Mouse (Mus musculus): ENCODE data around the gene Pfdn5. TPM values are rescaled to one million over a fixed set of nuclear protein-coding genes. Genes with fewer than 3 reads are reported as not detected.

The Pfdn5 gene
- polyA plus RNA-seq, 1 experiment: 309 TPM

DNA sequence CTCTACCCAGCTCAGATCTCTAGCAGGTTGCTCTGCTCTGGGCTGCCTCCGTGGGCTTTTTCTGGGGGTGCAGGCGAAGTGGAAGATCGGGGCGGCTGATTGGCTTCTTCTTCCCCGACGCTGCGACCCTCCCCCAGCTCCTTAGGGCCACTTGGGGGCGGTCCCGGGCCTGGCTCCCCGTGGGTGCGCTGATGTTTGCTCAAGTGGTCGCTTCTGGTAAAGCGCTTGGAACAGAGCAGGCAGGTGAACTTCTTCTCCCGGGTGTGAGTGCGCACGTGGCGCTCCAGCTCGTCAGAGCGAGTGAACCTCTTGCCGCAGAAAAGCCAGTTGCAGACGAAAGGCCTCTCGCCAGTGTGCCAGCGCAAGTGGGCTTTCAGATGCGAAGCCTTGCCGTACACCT, 32.2 kb downstream of the Pfdn5 start:
- H3K27me3 ChIP-seq (ENCODE audit: control insufficient read depth, insufficient read depth, low read length, poor library complexity, severe bottlenecking): no peaks in the 10 kb centered on the region
- peak; percentile 5 for TF ChIP-seq CTCF (IDR thresholded peaks at IDR 0.05; ENCODE audit: low read depth, low read length)
- TF ChIP-seq EP300 (IDR thresholded peaks at IDR 0.05; ENCODE audit: insufficient read depth, low read depth, low read length): no peak
- TF ChIP-seq POLR2A (IDR thresholded peaks at IDR 0.05; ENCODE audit: insufficient read depth, low read length): no peak
- H3K4me1 ChIP-seq (ENCODE audit: control insufficient read depth, insufficient read depth, low read length): no peaks in the 10 kb centered on the region
- H3K4me3 ChIP-seq (ENCODE audit: low read depth, low read length): peak overlapping the region; percentile 55
- H3K27ac ChIP-seq (ENCODE audit: insufficient read depth, low read length): no peak overlapping the region
- H3K9me3 ChIP-seq (replicated peaks; ENCODE audit: control insufficient read depth, insufficient read depth, low read length, poor library complexity, severe bottlenecking): no peaks in the 10 kb centered on the region
- H3K9ac ChIP-seq (ENCODE audit: low read depth, poor library complexity, severe bottlenecking): peak overlapping the region; percentile 4
- H3K36me3 ChIP-seq (ENCODE audit: control insufficient read depth, insufficient read depth, low read length, poor library complexity, severe bottlenecking): no peaks in the 10 kb centered on the region

DNA sequence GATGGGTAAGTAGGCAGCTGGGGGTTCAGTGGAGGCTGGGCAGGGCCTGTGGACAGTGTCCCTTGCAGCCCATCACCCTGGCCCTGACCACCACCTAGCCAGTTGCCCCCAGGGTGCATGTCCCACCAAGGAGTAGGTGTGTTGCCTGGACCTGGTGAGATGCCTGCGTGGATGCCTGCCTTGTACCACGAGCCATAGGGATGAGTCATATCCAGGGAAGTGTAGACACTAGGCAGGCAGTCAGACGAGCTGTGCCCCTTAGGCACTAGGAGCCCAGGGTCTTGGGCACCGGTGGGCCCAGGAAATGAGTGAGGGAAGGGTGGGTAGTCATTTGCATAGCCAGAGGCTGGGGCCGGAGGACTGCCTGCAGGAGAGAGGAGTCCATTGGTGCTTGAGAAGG, 32.9 kb downstream of the Pfdn5 start:
- no peaks in the 10 kb centered on the region for H3K4me1 ChIP-seq (ENCODE audit: control insufficient read depth, insufficient read depth, low read length)
- peak overlapping the region; percentile 4; the same call in 1 of the 2 replicates for H3K9ac ChIP-seq (ENCODE audit: low read depth, poor library complexity, severe bottlenecking)
- TF ChIP-seq EP300 (IDR thresholded peaks at IDR 0.05; ENCODE audit: insufficient read depth, low read depth, low read length) (no peak), CTCF (IDR thresholded peaks at IDR 0.05; ENCODE audit: low read depth, low read length) (no peak), POLR2A (IDR thresholded peaks at IDR 0.05; ENCODE audit: insufficient read depth, low read length) (no peak)
- peak overlapping the region; percentile 55 for H3K4me3 ChIP-seq (ENCODE audit: low read depth, low read length)
- H3K9me3 ChIP-seq (replicated peaks; ENCODE audit: control insufficient read depth, insufficient read depth, low read length, poor library complexity, severe bottlenecking): no peaks in the 10 kb centered on the region
- H3K36me3 ChIP-seq (ENCODE audit: control insufficient read depth, insufficient read depth, low read length, poor library complexity, severe bottlenecking): no peaks in the 10 kb centered on the region
- H3K27me3 ChIP-seq (ENCODE audit: control insufficient read depth, insufficient read depth, low read length, poor library complexity, severe bottlenecking): no peaks in the 10 kb centered on the region
- no peak overlapping the region for H3K27ac ChIP-seq (ENCODE audit: insufficient read depth, low read length)

DNA sequence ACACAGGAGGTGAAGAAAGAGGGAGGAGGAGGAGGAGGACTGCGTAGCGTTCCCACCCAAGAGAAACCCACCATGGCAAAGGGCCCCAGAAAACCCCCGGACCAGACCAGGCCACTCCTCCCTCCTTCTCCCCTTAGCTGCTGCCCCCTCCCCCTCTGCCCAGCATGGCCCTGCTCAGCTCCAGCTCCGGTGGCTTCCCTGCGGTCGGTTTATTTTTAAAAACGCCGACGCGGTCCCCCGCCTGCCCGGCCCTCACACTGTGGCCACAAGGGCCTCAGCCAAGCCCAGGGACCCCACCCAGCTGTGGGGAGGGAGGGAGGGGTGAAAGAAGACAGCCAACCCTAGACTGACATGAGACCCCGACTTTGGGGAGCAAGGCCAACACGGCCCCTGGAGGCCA, 36.7 kb downstream of the Pfdn5 start:
- no peak overlapping the region for H3K27ac ChIP-seq (ENCODE audit: insufficient read depth, low read length)
- H3K36me3 ChIP-seq (ENCODE audit: control insufficient read depth, insufficient read depth, low read length, poor library complexity, severe bottlenecking): no peaks in the 10 kb centered on the region
- no peak overlapping the region for H3K9ac ChIP-seq (ENCODE audit: low read depth, poor library complexity, severe bottlenecking)
- TF ChIP-seq CTCF (IDR thresholded peaks at IDR 0.05; ENCODE audit: low read depth, low read length): no peak
- no peak for TF ChIP-seq EP300 (IDR thresholded peaks at IDR 0.05; ENCODE audit: insufficient read depth, low read depth, low read length)
- TF ChIP-seq POLR2A (IDR thresholded peaks at IDR 0.05; ENCODE audit: insufficient read depth, low read length): no peak
- H3K4me3 ChIP-seq (ENCODE audit: low read depth, low read length): no peak overlapping the region
- peaks cover 3% of the 10 kb centered on the region for H3K4me1 ChIP-seq (ENCODE audit: control insufficient read depth, insufficient read depth, low read length)
- no peaks in the 10 kb centered on the region for H3K27me3 ChIP-seq (ENCODE audit: control insufficient read depth, insufficient read depth, low read length, poor library complexity, severe bottlenecking)
- no peaks in the 10 kb centered on the region for H3K9me3 ChIP-seq (replicated peaks; ENCODE audit: control insufficient read depth, insufficient read depth, low read length, poor library complexity, severe bottlenecking)

DNA sequence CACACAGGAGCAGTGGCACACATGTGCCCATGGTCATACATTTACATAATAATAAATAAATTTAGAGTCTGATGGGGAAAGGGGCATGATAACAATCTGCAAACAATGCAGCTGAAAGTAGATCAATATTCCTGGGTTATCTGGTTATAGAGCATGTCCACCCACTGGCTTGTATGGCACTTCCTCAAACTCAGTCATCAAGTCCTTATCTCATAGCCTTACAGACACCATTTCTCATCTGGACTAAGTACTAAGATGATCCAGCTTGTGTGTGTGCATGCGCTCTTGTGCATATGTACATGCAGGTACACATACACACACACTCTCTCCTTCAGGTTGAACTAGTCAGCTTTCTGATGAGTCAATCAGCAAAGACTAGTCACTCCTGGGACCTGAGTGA, 38.8 kb downstream of the Pfdn5 start:
- Histone ChIP-seq H3K4me3 (ENCODE audit: low read depth, low read length) (no peak overlapping the region), H3K27ac (ENCODE audit: insufficient read depth, low read length) (no peak overlapping the region), H3K9me3 (replicated peaks; ENCODE audit: control insufficient read depth, insufficient read depth, low read length, poor library complexity, severe bottlenecking) (no peaks in the 10 kb centered on the region), H3K9ac (ENCODE audit: low read depth, poor library complexity, severe bottlenecking) (no peak overlapping the region), H3K4me1 (ENCODE audit: control insufficient read depth, insufficient read depth, low read length) (peaks cover 3% of the 10 kb centered on the region), H3K27me3 (ENCODE audit: control insufficient read depth, insufficient read depth, low read length, poor library complexity, severe bottlenecking) (no peaks in the 10 kb centered on the region), H3K36me3 (ENCODE audit: control insufficient read depth, insufficient read depth, low read length, poor library complexity, severe bottlenecking) (no peaks in the 10 kb centered on the region)
- TF ChIP-seq POLR2A (IDR thresholded peaks at IDR 0.05; ENCODE audit: insufficient read depth, low read length) (no peak), CTCF (IDR thresholded peaks at IDR 0.05; ENCODE audit: low read depth, low read length) (no peak), EP300 (IDR thresholded peaks at IDR 0.05; ENCODE audit: insufficient read depth, low read depth, low read length) (no peak)

DNA sequence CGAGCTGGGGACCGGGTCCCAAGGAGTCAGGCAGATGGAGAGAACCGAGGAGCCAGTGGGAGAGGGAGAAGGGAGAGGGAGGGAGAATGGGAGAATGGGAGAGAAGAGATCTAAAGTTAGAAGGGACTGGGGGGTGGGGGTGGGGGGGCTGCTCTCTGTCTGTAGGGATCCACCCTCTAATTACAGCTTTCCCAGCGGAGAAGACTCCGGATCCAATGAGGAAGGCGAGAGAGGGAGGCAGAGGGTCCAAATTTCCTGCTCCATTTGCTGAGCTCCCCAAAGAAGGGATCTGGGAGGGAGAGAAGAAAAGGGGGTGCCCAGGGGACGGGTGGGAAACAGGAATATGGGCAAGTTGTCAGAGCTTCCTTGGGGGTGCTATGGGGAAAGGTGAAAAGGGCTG, 40.3 kb downstream of the Pfdn5 start:
- Histone ChIP-seq H3K9ac (ENCODE audit: low read depth, poor library complexity, severe bottlenecking) (no peak overlapping the region), H3K36me3 (ENCODE audit: control insufficient read depth, insufficient read depth, low read length, poor library complexity, severe bottlenecking) (no peaks in the 10 kb centered on the region), H3K4me1 (ENCODE audit: control insufficient read depth, insufficient read depth, low read length) (peaks cover 4% of the 10 kb centered on the region), H3K27ac (ENCODE audit: insufficient read depth, low read length) (no peak overlapping the region), H3K27me3 (ENCODE audit: control insufficient read depth, insufficient read depth, low read length, poor library complexity, severe bottlenecking) (no peaks in the 10 kb centered on the region), H3K4me3 (ENCODE audit: low read depth, low read length) (no peak overlapping the region), H3K9me3 (replicated peaks; ENCODE audit: control insufficient read depth, insufficient read depth, low read length, poor library complexity, severe bottlenecking) (no peaks in the 10 kb centered on the region)
- TF ChIP-seq CTCF (IDR thresholded peaks at IDR 0.05; ENCODE audit: low read depth, low read length) (no peak), EP300 (IDR thresholded peaks at IDR 0.05; ENCODE audit: insufficient read depth, low read depth, low read length) (no peak), POLR2A (IDR thresholded peaks at IDR 0.05; ENCODE audit: insufficient read depth, low read length) (no peak)

DNA sequence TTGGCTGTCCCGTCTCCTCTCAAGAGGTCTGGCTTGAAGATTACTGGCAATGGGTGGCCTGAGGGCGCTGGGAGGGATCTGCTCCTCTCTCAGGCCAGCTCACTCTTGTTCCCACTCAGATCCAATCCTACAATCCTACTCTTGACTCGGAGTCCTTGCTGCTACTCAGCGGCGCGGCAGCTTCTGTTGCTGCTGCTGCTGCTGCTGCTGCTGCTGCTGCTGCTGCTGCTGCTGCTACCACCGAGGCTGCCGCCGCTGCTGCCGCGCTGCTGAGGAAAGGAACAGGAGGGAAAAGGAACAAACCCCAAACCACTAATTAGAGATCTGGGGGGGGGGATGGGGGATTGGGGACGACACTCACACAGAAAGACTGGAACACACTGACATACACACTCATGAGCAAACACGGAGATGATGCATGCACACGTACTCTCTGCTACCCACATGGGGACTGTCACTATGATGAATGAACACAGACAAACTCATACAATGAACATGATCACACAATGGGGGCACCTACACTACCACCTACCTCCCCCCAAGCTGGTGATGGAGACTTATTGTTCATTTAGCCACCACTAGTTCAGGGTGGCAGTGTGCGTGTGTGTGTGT, 40.9 kb downstream of the Pfdn5 start, which contains the start of gene Sp7:
Gene Sp7, minus strand, starts transcription at position 450 of the 612 bp plus-strand sequence.
- no peak within 1 kb of the TSS for H3K27ac ChIP-seq (ENCODE audit: insufficient read depth, low read length)

More for the DNA sequence above, 40.9 kb downstream of the Pfdn5 start, which contains the start of gene Sp7:
- Histone ChIP-seq H3K4me3 (ENCODE audit: low read depth, low read length) (no peak within 1 kb of the TSS), H3K9ac (ENCODE audit: low read depth, poor library complexity, severe bottlenecking) (no peak within 1 kb of the TSS), H3K4me1 (ENCODE audit: control insufficient read depth, insufficient read depth, low read length) (peaks cover 4% of the 10 kb centered on the region), H3K36me3 (ENCODE audit: control insufficient read depth, insufficient read depth, low read length, poor library complexity, severe bottlenecking) (no peaks in the 10 kb centered on the region), H3K27me3 (ENCODE audit: control insufficient read depth, insufficient read depth, low read length, poor library complexity, severe bottlenecking) (no peaks in the 10 kb centered on the region), H3K9me3 (replicated peaks; ENCODE audit: control insufficient read depth, insufficient read depth, low read length, poor library complexity, severe bottlenecking) (no peaks in the 10 kb centered on the region)
- TF ChIP-seq POLR2A (IDR thresholded peaks at IDR 0.05; ENCODE audit: insufficient read depth, low read length) (no peak), EP300 (IDR thresholded peaks at IDR 0.05; ENCODE audit: insufficient read depth, low read depth, low read length) (no peak), CTCF (IDR thresholded peaks at IDR 0.05; ENCODE audit: low read depth, low read length) (no peak)

Data from ES-Bruce4 (cell line).